Mouse (Mus musculus) stomach, embryonic 16.5 days (tissue): ENCODE measurements around the gene Zfp503. TPM values are rescaled to one million over a fixed set of nuclear protein-coding genes. Genes with fewer than 3 reads are reported as not detected.

ENCODE experiments used
- microRNA-seq: library from miRNA; unstranded; fragments of <30 nt; microRNA quantifications from one replicate; pipeline ENCODE4, GENCODE M21; 2016
- polyA plus RNA-seq: library from polyadenylated mRNA; unstranded; fragments of >200 nt; fragmentation: Nextera tagmentation; extraction: Ambion mirVana; gene quantifications from 2 replicates; pipeline ENCODE4 v1.2.1, GENCODE M21; 2015

Zfp503 gene
- polyA plus RNA-seq, 1 experiment from 2014 or later = 10.1 TPM

Small RNA genes within 50 kb of the gene (microRNA-seq; reads per million reads assigned to microRNA genes)
- gene Gm27532 = not detected

Other genes starting within 250 kb of the Zfp503 start
- 12.1 and 13.7 TPM in 2 replicates for gene Samd8, start 239.1 kb downstream of the Zfp503 start, polyA plus RNA-seq
- gene Dusp13, start 238.4 kb downstream of the Zfp503 start, polyA plus RNA-seq = 0.84 TPM in 1 of 2 replicates, not detected in the other
- 289 and 297 TPM in 2 replicates for gene Vdac2, start 164.4 kb downstream of the Zfp503 start, polyA plus RNA-seq
- gene Comtd1, start 140.6 kb downstream of the Zfp503 start, polyA plus RNA-seq = 36.8 and 39.0 TPM in 2 replicates
- gene Lrmda, start 30.1 kb upstream of the Zfp503 start, polyA plus RNA-seq = 0.86 and 0.94 TPM in 2 replicates